Mouse (Mus musculus) MEL (cell line): ENCODE results near the gene Sfrp4. TPM values are rescaled to one million over a fixed set of nuclear protein-coding genes. Genes with fewer than 3 reads are reported as not detected.
A peak's percentile ranks its signal among the peaks of the same experiment; 100 is the strongest.

Source experiments
- DNase-seq: peaks from one replicate; pipeline ENCODE4 v3.0.0; 2011; ENCODE audit warnings: low read depth, low spot score
- H3K27ac ChIP-seq: 2 replicates; pipeline ENCODE4 v1.5.1; 2012; ENCODE audit warnings: low read depth, mild to moderate bottlenecking, control low read depth, low read length, moderate library complexity; ENCODE audit not compliant: control insufficient read depth
- H3K27me3 ChIP-seq, 2 experiments: fragments of 150-350 bp in 1 of 2; sonication (generic) in 1 of 2; 2 replicates each; pipeline ENCODE4 v1.6.1; 2012; ENCODE audit warnings: low read length in 2 of 2, mild to moderate bottlenecking in 2 of 2, improper control_type of control experiment in 1 of 2, moderate library complexity in 1 of 2; ENCODE audit not compliant: insufficient read depth in 2 of 2, control insufficient read depth in 1 of 2
- H3K36me3 ChIP-seq, 2 experiments: 2 replicates each; pipeline ENCODE4 v1.6.1; 2012 to 2014; ENCODE audit warnings: low read length in 2 of 2, improper control_type of control experiment in 1 of 2, inconsistent platforms in 1 of 2, mild to moderate bottlenecking in 1 of 2; ENCODE audit not compliant: insufficient read depth in 2 of 2, control insufficient read depth in 1 of 2
- H3K4me1 ChIP-seq, 2 experiments: fragments of 150-350 bp in 1 of 2; sonication (generic) in 1 of 2; 2 replicates each; pipeline ENCODE4 v1.6.1; 2012; ENCODE audit warnings: low read length in 2 of 2, improper control_type of control experiment in 1 of 2, mild to moderate bottlenecking in 1 of 2; ENCODE audit not compliant: insufficient read depth in 2 of 2, control insufficient read depth in 1 of 2
- H3K4me3 ChIP-seq, 2 experiments: fragments of 150-350 bp in 1 of 2; sonication (generic) in 1 of 2; 2 replicates each; pipeline ENCODE4 v1.5.1; 2012; ENCODE audit warnings: low read depth in 2 of 2, low read length in 2 of 2, mild to moderate bottlenecking in 2 of 2, moderate library complexity in 2 of 2, control low read depth in 1 of 2, improper control_type of control experiment in 1 of 2; ENCODE audit not compliant: control insufficient read depth in 1 of 2, insufficient read depth in 1 of 2
- H3K79me2 ChIP-seq: 2 replicates; pipeline ENCODE4 v1.6.1; 2012; ENCODE audit warnings: mild to moderate bottlenecking, low read length, moderate library complexity; ENCODE audit not compliant: control insufficient read depth, poor library complexity, insufficient read depth
- H3K9ac ChIP-seq: 2 replicates; pipeline ENCODE4 v1.6.1; 2012; ENCODE audit warnings: low read depth, mild to moderate bottlenecking, control low read depth, low read length, moderate library complexity; ENCODE audit not compliant: control insufficient read depth, poor library complexity, severe bottlenecking
- H3K9me3 ChIP-seq: fragments of 150-350 bp; sonication (generic); replicated peaks from 2 replicates; pipeline ENCODE4 v1.6.1; 2012; ENCODE audit warnings: mild to moderate bottlenecking, low read length, improper control_type of control experiment, moderate library complexity; ENCODE audit not compliant: insufficient read depth
- CHD1 ChIP-seq: IDR thresholded peaks from 2 replicates; pipeline ENCODE4 v1.6.1; 2012; ENCODE audit warnings: low read depth, mild to moderate bottlenecking, inconsistent platforms, low read length, improper control_type of control experiment
- E2F4 ChIP-seq: IDR thresholded peaks from 2 replicates; pipeline ENCODE4 v1.6.1; 2011; ENCODE audit warnings: low read depth, low read length, improper control_type of control experiment, borderline replicate concordance
- EP300 ChIP-seq, 2 experiments: IDR thresholded peaks; 2 replicates each; pipeline ENCODE4 v1.6.1; 2011; ENCODE audit warnings: improper control_type of control experiment in 2 of 2, low read length in 2 of 2, low read depth in 1 of 2, mild to moderate bottlenecking in 1 of 2
- GABPA ChIP-seq: IDR thresholded peaks from 2 replicates; pipeline ENCODE4 v1.6.1; 2012; ENCODE audit warnings: low read depth, mild to moderate bottlenecking, inconsistent platforms, low read length, improper control_type of control experiment, moderate library complexity
- GATA1 ChIP-seq: IDR thresholded peaks from 2 replicates; pipeline ENCODE4 v1.6.1; 2011; ENCODE audit warnings: low read depth, low read length, improper control_type of control experiment
- HCFC1 ChIP-seq: IDR thresholded peaks from 2 replicates; pipeline ENCODE4 v1.6.1; 2012; ENCODE audit warnings: low read depth, mild to moderate bottlenecking, inconsistent platforms, low read length, improper control_type of control experiment, moderate library complexity
- JUND ChIP-seq: IDR thresholded peaks from 2 replicates; pipeline ENCODE4 v1.6.1; 2011; ENCODE audit warnings: low read depth, mild to moderate bottlenecking, improper control_type of control experiment, low read length
- MAZ ChIP-seq: IDR thresholded peaks from 2 replicates; pipeline ENCODE4 v1.6.1; 2012; ENCODE audit warnings: low read depth, mild to moderate bottlenecking, inconsistent platforms, low read length, improper control_type of control experiment
- MXI1 ChIP-seq: IDR thresholded peaks from 2 replicates; pipeline ENCODE4 v1.6.1; 2011; ENCODE audit warnings: mild to moderate bottlenecking, low read depth, low read length, improper control_type of control experiment
- NELFE ChIP-seq: IDR thresholded peaks from 2 replicates; pipeline ENCODE4 v1.6.1; 2011; ENCODE audit warnings: low read depth, low read length, improper control_type of control experiment
- POLR2A ChIP-seq, 2 experiments: IDR thresholded peaks; 2 replicates each; pipeline ENCODE4 v1.6.1; 2011 to 2012; ENCODE audit warnings: low read length in 2 of 2, mild to moderate bottlenecking in 2 of 2, control low read depth in 1 of 2, improper control_type of control experiment in 1 of 2, low read depth in 1 of 2, moderate library complexity in 1 of 2; ENCODE audit not compliant: control insufficient read depth in 1 of 2, insufficient read depth in 1 of 2, poor library complexity in 1 of 2
- POLR2AphosphoS2 ChIP-seq: IDR thresholded peaks from 2 replicates; pipeline ENCODE4 v1.6.1; 2011; ENCODE audit warnings: low read length, improper control_type of control experiment
- RAD21 ChIP-seq: IDR thresholded peaks from 2 replicates; pipeline ENCODE4 v1.6.1; 2011; ENCODE audit warnings: mild to moderate bottlenecking, low read depth, low read length, improper control_type of control experiment
- RCOR1 ChIP-seq: IDR thresholded peaks from 2 replicates; pipeline ENCODE4 v1.6.1; 2012; ENCODE audit warnings: low read depth, mild to moderate bottlenecking, inconsistent platforms, low read length, improper control_type of control experiment
- TBP ChIP-seq: IDR thresholded peaks from 2 replicates; pipeline ENCODE4 v1.8.0; 2011; ENCODE audit warnings: low read depth, low read length, improper control_type of control experiment
- USF1 ChIP-seq: IDR thresholded peaks from 2 replicates; pipeline ENCODE4 v1.6.1; 2014; ENCODE audit warnings: low read depth, mild to moderate bottlenecking, inconsistent platforms, low read length, improper control_type of control experiment, moderate library complexity
- ZC3H11A ChIP-seq: IDR thresholded peaks from 2 replicates; pipeline ENCODE4 v1.6.1; 2012; ENCODE audit warnings: low read depth, mild to moderate bottlenecking, inconsistent platforms, low read length, improper control_type of control experiment
- ZKSCAN1 ChIP-seq: IDR thresholded peaks from 2 replicates; pipeline ENCODE4 v1.6.1; 2012; ENCODE audit warnings: low read depth, mild to moderate bottlenecking, inconsistent platforms, low read length, improper control_type of control experiment, moderate library complexity
- polyA plus RNA-seq, 2 experiments: library from polyadenylated mRNA; stranded (reverse) in 1 of 2; unstranded in 1 of 2; fragments of >175 nt in 1 of 2; fragments of >200 nt in 1 of 2; gene quantifications; 2 replicates each; pipeline versions ENCODE4 v1.2.1 to v1.2.4; 2012; ENCODE audit warnings: low replicate concordance in 2 of 2, low read depth in 1 of 2; ENCODE audit not compliant: insufficient read length in 2 of 2, insufficient read depth in 1 of 2, missing spikeins in 1 of 2
- total RNA-seq: library from RNA; depleted of rRNA; stranded (reverse); fragments of 300-350 nt; gene quantifications from 2 replicates; pipeline ENCODE4 v1.2.3, GENCODE M21; 2012

Sfrp4 gene
- total and polyA plus RNA-seq, 3 experiments, result 0.19 TPM; not detected in 2

GRCm38 (mm10) chr13:19608120-19608519 is 14.8 kb upstream of the Sfrp4 start:
- no peak overlapping the region for H3K9ac ChIP-seq
- H3K36me3 ChIP-seq, result peaks cover 0 to 16% of the 10 kb centered on the region in 2 experiments; a peak in 2 of 4 replicates
- no peak overlapping the region for H3K27ac ChIP-seq
- H3K9me3 ChIP-seq, result no peaks in the 10 kb centered on the region
- H3K4me3 ChIP-seq, result no peak overlapping the region
- peaks cover 6 to 12% of the 10 kb centered on the region in 2 experiments for H3K4me1 ChIP-seq
- DNase-seq, result no peak
- H3K27me3 ChIP-seq, result no peaks in the 10 kb centered on the region
- TF ChIP-seq NELFE (no peak), MAZ (no peak), MXI1 (no peak), POLR2AphosphoS2 (no peak), CHD1 (no peak), HCFC1 (no peak), USF1 (no peak), RCOR1 (no peak), E2F4 (no peak), POLR2A (IDR thresholded peaks at IDR 0.05; ENCODE audit: control insufficient read depth in 1 of 2, insufficient read depth in 1 of 2, low read depth in 1 of 2, low read length in 2 of 2, poor library complexity in 1 of 2) (no peak), GATA1 (no peak), JUND (no peak)
- TF ChIP-seq, all 39 proteins: peak for 0
- no peaks in the 10 kb centered on the region for H3K79me2 ChIP-seq

- Histone ChIP-seq H3K9me3 (no peaks in the 10 kb centered on the region), H3K4me1 (peaks cover 0 to 3% of the 10 kb centered on the region in 2 experiments; a peak in 2 of 4 replicates), H3K27me3 (no peaks in the 10 kb centered on the region), H3K9ac (no peak overlapping the region), H3K79me2 (no peaks in the 10 kb centered on the region), H3K36me3 (peaks cover 0 to 11% of the 10 kb centered on the region in 2 experiments; a peak in 2 of 4 replicates)
- DNase-seq, result peak; percentile 70
- no peak for TF ChIP-seq USF1
- no peak for TF ChIP-seq TBP
- no peak for TF ChIP-seq GABPA
- TF ChIP-seq RAD21, result no peak
- no peak for TF ChIP-seq ZKSCAN1
- TF ChIP-seq EP300 (IDR thresholded peaks at IDR 0.05; ENCODE audit: low read depth in 1 of 2, low read length in 2 of 2), result no peak
- TF ChIP-seq ZC3H11A, result no peak
- TF ChIP-seq, all 39 proteins: peak for 0
- Histone ChIP-seq H3K27ac (no peak overlapping the region), H3K4me3 (no peak overlapping the region)
These were observed 10.6 kb upstream of the Sfrp4 start for GRCm38 (mm10) chr13:19612348-19612747.
